Mouse (Mus musculus) forebrain, embryonic 12.5 days (tissue): Measurements from ENCODE around the gene Gyg. TPM values are rescaled to one million over a fixed set of nuclear protein-coding genes. Genes with fewer than 3 reads are reported as not detected.

Source experiments
- ATAC-seq: fragments of 200-750 bp; cut with Nextera tagmentation; 2 replicates; pipeline ENCODE4 v1.8.0; 2017; ENCODE audit warnings: moderate TSS enrichment; ENCODE audit not compliant: low FRiP score
- H3K27ac ChIP-seq: fragments of 300-500 bp; sonication (generic); 2 replicates; pipeline ENCODE4 v1.5.1; 2016; ENCODE audit warnings: mild to moderate bottlenecking
- H3K27me3 ChIP-seq: fragments of 300-500 bp; sonication (generic); 2 replicates; pipeline ENCODE4 v1.6.1; 2016; ENCODE audit warnings: mild to moderate bottlenecking
- H3K36me3 ChIP-seq: fragments of 300-500 bp; sonication (generic); replicated peaks from 2 replicates; pipeline ENCODE4 v1.6.1; 2016; ENCODE audit warnings: mild to moderate bottlenecking
- H3K4me1 ChIP-seq: fragments of 300-500 bp; sonication (generic); 2 replicates; pipeline ENCODE4 v1.6.1; 2016
- H3K4me2 ChIP-seq: fragments of 300-500 bp; sonication (generic); 2 replicates; pipeline ENCODE4 v1.6.1; 2016; ENCODE audit warnings: mild to moderate bottlenecking, moderate library complexity
- H3K4me3 ChIP-seq: fragments of 300-500 bp; sonication (generic); replicated peaks from 2 replicates; pipeline ENCODE4 v1.5.1; 2016; ENCODE audit warnings: mild to moderate bottlenecking
- H3K9ac ChIP-seq: fragments of 300-500 bp; sonication (generic); 2 replicates; pipeline ENCODE4 v1.6.1; 2016; ENCODE audit warnings: mild to moderate bottlenecking
- H3K9me3 ChIP-seq: fragments of 300-500 bp; sonication (generic); 2 replicates; pipeline ENCODE4 v1.6.1; 2016
- WGBS: fragments of 180-500 bp; shearing (Covaris S2); methylation state at CpG from one replicate; pipeline ENCODE4 v1.1.7; 2016; 5-methylcytosine and 5-hydroxymethylcytosine counted together
- polyA plus RNA-seq: library from polyadenylated mRNA; unstranded; fragments of >200 nt; fragmentation: Nextera tagmentation; extraction: Ambion mirVana; gene quantifications from 2 replicates; pipeline ENCODE4 v1.2.1, GENCODE M21; 2016

Gene Gyg
- polyA plus RNA-seq, 1 experiment from 2014 or later = 26.5 TPM

DNA sequence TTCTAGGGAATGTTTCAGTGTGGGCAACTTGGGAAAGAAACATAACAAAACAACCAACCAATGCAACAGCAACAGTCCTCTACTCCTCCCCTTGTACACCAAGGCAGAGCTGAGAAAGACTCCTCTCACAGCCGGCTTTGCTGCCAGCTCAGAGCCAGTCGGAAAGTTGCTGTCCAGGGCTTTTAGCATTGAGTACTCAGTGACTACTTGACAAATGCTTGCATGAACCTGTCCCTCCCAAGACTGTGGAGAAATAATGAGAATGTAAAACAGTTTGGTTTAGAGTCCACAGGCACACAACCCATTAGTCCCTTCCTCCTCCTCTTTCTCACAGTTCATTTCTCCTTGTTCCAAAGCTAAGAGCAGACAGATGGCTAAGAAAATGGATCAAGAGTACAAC lies 10.7 kb downstream of the Gyg start:
- H3K27ac ChIP-seq = no peak overlapping the region
- H3K4me1 ChIP-seq = peaks cover 11% of the 10 kb centered on the region
- no peak for ATAC-seq
- no peak overlapping the region for H3K9ac ChIP-seq
- no peak overlapping the region for H3K4me2 ChIP-seq
- H3K27me3 ChIP-seq = no peaks in the 10 kb centered on the region
- H3K36me3 ChIP-seq = no peaks in the 10 kb centered on the region
- 16% methylated on average over 2 of the region's 2 CpGs for WGBS
- H3K4me3 ChIP-seq = no peak overlapping the region
- no peaks in the 10 kb centered on the region for H3K9me3 ChIP-seq

DNA sequence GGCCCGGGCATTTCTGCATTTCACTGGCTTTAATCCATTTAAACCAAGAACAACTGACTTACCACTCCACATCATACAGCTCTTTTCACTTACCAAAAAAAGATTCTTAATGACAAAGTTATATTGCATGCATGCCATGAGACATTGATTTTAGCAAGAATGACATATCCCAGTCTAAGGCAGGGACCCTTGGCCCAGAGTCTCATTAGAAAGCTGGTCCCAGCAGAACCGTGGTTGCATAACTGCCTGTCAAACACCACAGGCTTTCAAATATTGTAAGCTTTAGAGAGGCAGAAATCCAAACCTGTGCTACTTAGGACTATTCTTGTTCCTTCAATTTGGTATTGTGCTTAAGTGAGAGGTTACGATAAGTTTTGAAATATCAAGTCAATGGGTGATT lies 11.4 kb downstream of the Gyg start:
- H3K27ac ChIP-seq = no peak overlapping the region
- H3K9ac ChIP-seq = no peak overlapping the region
- ATAC-seq = no peak
- no peak overlapping the region for H3K4me3 ChIP-seq
- H3K27me3 ChIP-seq = no peaks in the 10 kb centered on the region
- no peaks in the 10 kb centered on the region for H3K9me3 ChIP-seq
- WGBS = 61% methylated on average over 3 of the region's 3 CpGs
- peaks cover 11% of the 10 kb centered on the region for H3K4me1 ChIP-seq
- no peaks in the 10 kb centered on the region for H3K36me3 ChIP-seq
- no peak overlapping the region for H3K4me2 ChIP-seq

DNA sequence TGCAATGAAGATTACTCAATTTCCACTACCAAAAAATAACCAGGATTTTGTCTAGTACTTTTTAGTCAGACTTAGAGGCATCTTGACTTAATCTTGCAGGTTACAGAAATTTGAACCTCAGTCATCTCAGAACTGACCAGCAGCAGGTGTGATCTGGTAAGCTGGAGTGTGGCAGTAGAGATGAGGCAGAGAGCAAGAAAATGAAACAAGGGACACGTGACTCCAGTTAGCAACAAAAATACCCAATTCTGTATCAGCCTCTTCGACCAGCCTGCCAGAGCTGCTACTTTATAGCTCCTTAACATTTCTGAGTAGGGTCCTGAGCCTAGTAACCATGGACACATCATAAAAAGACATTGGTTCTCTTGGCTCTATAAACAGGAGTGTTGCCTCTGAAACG lies 12.5 kb downstream of the Gyg start:
- H3K4me3 ChIP-seq = no peak overlapping the region
- 80% methylated on average over 3 of the region's 3 CpGs for WGBS
- H3K36me3 ChIP-seq = no peaks in the 10 kb centered on the region
- H3K27me3 ChIP-seq = no peaks in the 10 kb centered on the region
- ATAC-seq = no peak
- no peaks in the 10 kb centered on the region for H3K9me3 ChIP-seq
- H3K27ac ChIP-seq = no peak overlapping the region
- H3K4me1 ChIP-seq = peaks cover 11% of the 10 kb centered on the region
- H3K9ac ChIP-seq = no peak overlapping the region
- no peak overlapping the region for H3K4me2 ChIP-seq

DNA sequence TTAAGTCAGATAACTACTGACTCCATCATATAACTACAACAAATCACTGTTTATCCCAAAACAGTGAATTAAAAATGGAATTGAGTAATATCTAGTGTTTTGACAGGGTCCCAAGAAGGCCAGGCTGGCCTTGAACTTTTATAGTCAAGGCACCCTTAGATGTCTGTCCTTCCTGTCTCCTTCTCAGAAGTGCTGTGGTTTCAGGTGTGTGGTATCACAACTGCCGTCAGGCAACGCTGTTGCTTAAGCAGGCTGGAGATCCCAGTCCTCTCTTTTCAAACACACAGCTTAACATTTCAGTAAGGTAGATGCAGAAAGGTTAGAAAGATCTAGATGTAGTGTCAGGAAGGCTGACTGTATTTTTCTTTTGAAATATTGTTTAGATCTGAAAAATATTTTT lies 13.0 kb downstream of the Gyg start:
- WGBS = 90% methylated on average over 2 of the region's 2 CpGs
- no peaks in the 10 kb centered on the region for H3K36me3 ChIP-seq

DNA sequence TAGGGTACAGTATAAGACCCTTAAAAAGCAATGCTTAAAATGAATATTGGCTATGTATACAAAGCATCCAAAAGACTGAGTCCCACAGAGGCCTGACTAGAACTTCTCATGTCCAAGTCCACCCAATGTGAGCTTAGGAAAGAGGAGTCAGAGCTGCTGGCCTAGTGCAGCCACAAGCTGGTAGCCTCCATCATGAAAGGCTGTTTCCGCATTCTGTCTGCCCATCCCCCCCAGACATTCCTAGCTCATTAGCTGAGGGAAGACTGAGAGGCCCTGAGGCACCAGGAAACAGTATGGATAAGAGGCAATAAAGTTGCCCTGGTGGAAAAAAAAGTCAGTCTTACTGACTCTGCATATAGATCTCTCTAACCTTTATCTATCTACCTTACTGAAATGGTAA lies 13.4 kb downstream of the Gyg start:
- Histone ChIP-seq H3K4me3 (no peak overlapping the region), H3K9ac (no peak overlapping the region), H3K27ac (no peak overlapping the region), H3K9me3 (no peaks in the 10 kb centered on the region), H3K4me2 (no peak overlapping the region), H3K36me3 (no peaks in the 10 kb centered on the region), H3K4me1 (peaks cover 8% of the 10 kb centered on the region; the same call in 1 of the 2 replicates), H3K27me3 (no peaks in the 10 kb centered on the region)
- 21% methylated on average over 1 of the region's 1 CpGs for WGBS
- no peak for ATAC-seq

More for the DNA sequence above, 13.0 kb downstream of the Gyg start:
- H3K4me1 ChIP-seq = peaks cover 11% of the 10 kb centered on the region
- H3K4me2 ChIP-seq = no peak overlapping the region
- H3K27me3 ChIP-seq = no peaks in the 10 kb centered on the region
- H3K9ac ChIP-seq = no peak overlapping the region
- ATAC-seq = no peak
- H3K27ac ChIP-seq = no peak overlapping the region
- no peaks in the 10 kb centered on the region for H3K9me3 ChIP-seq
- H3K4me3 ChIP-seq = no peak overlapping the region

DNA sequence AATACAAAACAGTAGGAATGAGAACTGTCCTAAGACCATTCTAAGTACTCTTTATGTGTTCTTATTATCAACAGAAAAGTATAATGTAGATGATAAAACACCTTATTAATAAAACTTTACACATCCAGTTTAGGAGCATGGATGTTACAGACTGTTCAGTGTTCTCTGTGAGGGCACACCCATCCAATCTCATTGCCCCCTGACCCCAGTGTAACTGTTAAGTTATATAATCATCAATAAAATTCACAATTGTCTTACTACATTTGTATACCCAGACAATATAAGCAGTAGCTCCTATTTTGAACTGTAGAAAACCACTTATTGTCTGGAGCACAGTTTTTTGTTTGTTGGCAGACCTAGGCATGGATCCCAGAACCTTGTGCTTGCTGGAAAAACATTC lies 13.9 kb downstream of the Gyg start:
- no peaks in the 10 kb centered on the region for H3K27me3 ChIP-seq
- peaks cover 6% of the 10 kb centered on the region; the same call in 1 of the 2 replicates for H3K4me1 ChIP-seq
- no peaks in the 10 kb centered on the region for H3K36me3 ChIP-seq
- H3K9me3 ChIP-seq = no peaks in the 10 kb centered on the region
- no peak overlapping the region for H3K9ac ChIP-seq
- H3K4me2 ChIP-seq = no peak overlapping the region
- H3K27ac ChIP-seq = no peak overlapping the region
- no peak overlapping the region for H3K4me3 ChIP-seq
- no peak for ATAC-seq

DNA sequence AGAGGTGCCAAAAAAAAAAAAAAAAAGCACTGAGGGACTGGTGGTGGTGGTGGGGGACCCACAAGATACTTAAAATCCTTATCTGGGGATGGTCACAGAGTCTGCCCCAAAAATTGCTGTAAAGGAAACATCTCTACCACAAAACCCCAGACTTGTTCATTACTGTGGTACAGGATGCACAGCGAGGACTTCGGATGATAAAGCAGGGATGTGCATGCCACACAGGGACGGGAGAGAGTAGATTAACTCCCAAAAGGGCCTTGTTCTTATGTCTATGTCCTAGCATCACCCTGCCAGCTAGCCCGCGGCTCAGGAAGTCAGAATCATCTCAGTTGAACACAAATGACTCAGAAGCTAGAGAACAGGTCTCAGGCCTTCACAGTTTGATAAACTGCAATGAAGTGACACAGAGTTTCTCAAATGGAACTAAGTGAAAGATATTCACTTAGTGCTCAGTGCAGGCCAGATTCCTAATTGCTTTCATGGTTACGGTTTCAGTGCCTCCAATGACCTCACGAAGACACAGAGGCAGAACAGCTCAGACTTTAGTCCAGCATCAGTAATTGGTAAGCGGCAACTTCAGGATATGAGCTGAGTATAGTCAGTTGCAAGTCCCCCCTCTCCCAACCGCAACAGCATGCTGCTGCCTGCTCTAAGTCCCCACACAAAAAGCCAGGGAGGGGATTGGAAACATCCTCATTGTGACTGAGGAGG lies 18.1 kb downstream of the Gyg start:
- no peak for ATAC-seq
- Histone ChIP-seq H3K27ac (no peak overlapping the region), H3K4me3 (no peak overlapping the region), H3K4me1 (no peaks in the 10 kb centered on the region), H3K9ac (no peak overlapping the region), H3K36me3 (no peaks in the 10 kb centered on the region), H3K4me2 (no peak overlapping the region), H3K27me3 (no peaks in the 10 kb centered on the region), H3K9me3 (no peaks in the 10 kb centered on the region)
- WGBS = 91% methylated on average over 9 of the region's 9 CpGs

DNA sequence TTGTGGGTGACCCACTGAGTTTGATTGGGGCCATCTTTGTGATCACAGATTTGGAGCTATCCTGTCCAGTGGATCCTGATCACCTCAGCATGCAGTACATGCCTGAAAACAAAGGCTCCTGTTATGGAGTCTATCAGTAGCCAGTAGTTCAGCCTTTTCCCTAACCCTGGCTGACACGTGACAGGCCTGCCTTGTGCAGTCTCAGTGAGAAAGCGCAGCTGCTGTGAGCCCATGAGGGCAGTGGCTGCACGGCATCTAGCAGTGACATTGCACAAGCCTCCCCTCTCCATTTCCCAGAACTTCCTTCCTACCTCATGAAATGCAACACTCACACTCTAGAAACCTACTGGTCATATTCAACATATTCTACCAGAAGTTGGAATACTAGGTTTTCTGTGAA lies 20.6 kb downstream of the Gyg start:
- Histone ChIP-seq H3K4me2 (no peak overlapping the region), H3K27me3 (no peaks in the 10 kb centered on the region), H3K9ac (no peak overlapping the region), H3K4me1 (no peaks in the 10 kb centered on the region), H3K36me3 (no peaks in the 10 kb centered on the region), H3K9me3 (no peaks in the 10 kb centered on the region), H3K27ac (no peak overlapping the region), H3K4me3 (no peak overlapping the region)
- no peak for ATAC-seq
- WGBS = 87% methylated on average over 3 of the region's 3 CpGs

GRCm38 (mm10) chr3:20133745-20134144 lies 21.4 kb downstream of the Gyg start:
- Histone ChIP-seq H3K4me2 (no peak overlapping the region), H3K36me3 (no peaks in the 10 kb centered on the region), H3K4me3 (no peak overlapping the region), H3K27ac (no peak overlapping the region), H3K9ac (no peak overlapping the region), H3K27me3 (no peaks in the 10 kb centered on the region), H3K9me3 (no peaks in the 10 kb centered on the region), H3K4me1 (no peaks in the 10 kb centered on the region)
- WGBS = 94% methylated on average over 1 of the region's 1 CpGs
- no peak for ATAC-seq

- ATAC-seq = no peak
- Histone ChIP-seq H3K4me2 (no peak overlapping the region), H3K27me3 (no peaks in the 10 kb centered on the region), H3K4me1 (no peaks in the 10 kb centered on the region), H3K4me3 (no peak overlapping the region), H3K9me3 (no peaks in the 10 kb centered on the region), H3K27ac (no peak overlapping the region), H3K36me3 (no peaks in the 10 kb centered on the region), H3K9ac (no peak overlapping the region)
- 93% methylated on average over 1 of the region's 1 CpGs for WGBS
Observed at GRCm38 (mm10) chr3:20132731-20133130, 22.4 kb downstream of the Gyg start.

DNA sequence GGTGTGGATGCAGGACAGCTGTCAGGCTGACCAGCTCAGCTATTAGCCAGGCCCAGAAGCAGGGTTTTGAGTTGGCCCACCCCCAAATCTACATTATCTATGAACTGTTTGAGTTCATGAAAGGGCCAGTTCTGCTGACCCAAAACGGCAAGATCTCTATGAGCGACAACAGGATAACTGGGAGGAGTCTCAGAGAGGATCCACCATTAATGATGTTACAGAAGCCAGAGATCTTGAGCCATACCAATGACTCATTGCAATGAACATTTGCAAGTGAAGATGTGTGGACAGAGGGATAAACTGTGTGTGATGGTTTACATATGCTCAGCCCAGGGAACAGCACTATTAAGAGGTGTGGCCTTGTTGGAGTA lies 23.8 kb downstream of the Gyg start:
- WGBS = 92% methylated on average over 2 of the region's 2 CpGs

GRCm38 (mm10) chr3:20130456-20131349 lies 24.4 kb downstream of the Gyg start:
- Histone ChIP-seq H3K4me1 (no peaks in the 10 kb centered on the region), H3K9me3 (no peaks in the 10 kb centered on the region), H3K9ac (no peak overlapping the region), H3K4me3 (no peak overlapping the region), H3K4me2 (no peak overlapping the region), H3K27me3 (no peaks in the 10 kb centered on the region), H3K27ac (no peak overlapping the region), H3K36me3 (no peaks in the 10 kb centered on the region)
- ATAC-seq = no peak
- whole genome bisulfite sequencing = 88% methylated on average over 8 of the region's 8 CpGs

More for the DNA sequence above, 23.8 kb downstream of the Gyg start:
- Histone ChIP-seq H3K4me2 (no peak overlapping the region), H3K4me3 (no peak overlapping the region), H3K9me3 (no peaks in the 10 kb centered on the region), H3K27me3 (no peaks in the 10 kb centered on the region), H3K9ac (no peak overlapping the region), H3K36me3 (no peaks in the 10 kb centered on the region), H3K27ac (no peak overlapping the region), H3K4me1 (no peaks in the 10 kb centered on the region)
- no peak for ATAC-seq

DNA sequence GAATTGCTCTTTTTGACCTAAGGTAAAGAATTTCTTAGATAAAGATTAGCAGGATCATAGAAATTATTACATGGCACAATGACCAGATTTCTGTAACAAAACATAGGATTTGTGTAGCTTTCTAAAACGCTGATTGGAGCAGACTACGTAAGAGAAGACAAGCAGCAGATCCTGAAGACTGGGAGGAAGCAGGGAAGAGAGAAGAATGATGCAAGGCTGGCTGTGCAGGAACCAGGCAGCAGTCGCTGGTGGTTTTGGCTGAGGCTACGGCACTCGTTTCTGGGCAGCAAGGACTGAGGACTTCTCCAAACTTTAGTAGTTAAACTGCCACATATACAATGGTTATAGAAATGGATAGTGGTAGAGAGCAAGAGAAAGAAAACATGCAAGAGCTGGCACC lies 25.6 kb downstream of the Gyg start:
- no peaks in the 10 kb centered on the region for H3K9me3 ChIP-seq
- 93% methylated on average over 5 of the region's 5 CpGs for WGBS
- no peak overlapping the region for H3K9ac ChIP-seq
- no peak overlapping the region for H3K4me2 ChIP-seq
- H3K4me1 ChIP-seq = no peaks in the 10 kb centered on the region
- no peaks in the 10 kb centered on the region for H3K27me3 ChIP-seq
- no peak overlapping the region for H3K27ac ChIP-seq
- no peak for ATAC-seq
- H3K36me3 ChIP-seq = no peaks in the 10 kb centered on the region
- no peak overlapping the region for H3K4me3 ChIP-seq
